Mouse (Mus musculus) ES-Bruce4 (cell line): Measurements from ENCODE around the gene Cars2. TPM values are rescaled to one million over a fixed set of nuclear protein-coding genes. Genes with fewer than 3 reads are reported as not detected.
"Not testable (repeated sequence)": the region's sequence is repeated elsewhere in the genome, so short reads cannot be mapped to it uniquely, and the experiment has no call there.

ENCODE experiments used
- H3K27ac ChIP-seq: 2 replicates; pipeline ENCODE4 v1.5.1; 2012; ENCODE audit warnings: low read length, inconsistent platforms; ENCODE audit not compliant: insufficient read depth
- H3K27me3 ChIP-seq: 2 replicates; pipeline ENCODE4 v1.6.1; 2012; ENCODE audit warnings: mild to moderate bottlenecking, low read length, inconsistent platforms; ENCODE audit not compliant: control insufficient read depth, poor library complexity, insufficient read depth, severe bottlenecking
- H3K36me3 ChIP-seq: 2 replicates; pipeline ENCODE4 v1.6.1; 2012; ENCODE audit warnings: inconsistent platforms, mild to moderate bottlenecking, low read length, moderate library complexity; ENCODE audit not compliant: control insufficient read depth, poor library complexity, insufficient read depth, severe bottlenecking
- H3K4me1 ChIP-seq: one replicate; pipeline ENCODE4 v1.8.1; 2011; ENCODE audit warnings: low read length; ENCODE audit not compliant: control insufficient read depth, insufficient read depth
- H3K4me3 ChIP-seq: 2 replicates; pipeline ENCODE4 v1.5.1; 2011; ENCODE audit warnings: low read depth, mild to moderate bottlenecking, low read length
- H3K9ac ChIP-seq: 2 replicates; pipeline ENCODE4 v1.6.1; 2012; ENCODE audit warnings: low read depth, mild to moderate bottlenecking, inconsistent platforms; ENCODE audit not compliant: poor library complexity, severe bottlenecking
- H3K9me3 ChIP-seq: replicated peaks from 2 replicates; pipeline ENCODE4 v1.6.1; 2012; ENCODE audit warnings: mild to moderate bottlenecking, low read length, inconsistent platforms; ENCODE audit not compliant: control insufficient read depth, poor library complexity, insufficient read depth, severe bottlenecking
- CTCF ChIP-seq: IDR thresholded peaks from one replicate; pipeline ENCODE4 v1.8.1; 2011; ENCODE audit warnings: low read depth, low read length
- EP300 ChIP-seq: IDR thresholded peaks from 2 replicates; pipeline ENCODE4 v1.6.1; 2011; ENCODE audit warnings: low read depth, low read length; ENCODE audit not compliant: insufficient read depth
- POLR2A ChIP-seq: IDR thresholded peaks from one replicate; pipeline ENCODE4 v1.8.1; 2011; ENCODE audit warnings: low read length; ENCODE audit not compliant: insufficient read depth
- polyA plus RNA-seq: library from polyadenylated mRNA; stranded (reverse); fragments of >200 nt; gene quantifications from 2 replicates; pipeline ENCODE4 v1.2.4, GENCODE M21; 2011; ENCODE audit warnings: low read depth; ENCODE audit not compliant: missing spikeins, insufficient read depth, insufficient read length

The Cars2 gene
- polyA plus RNA-seq, 1 experiment: 19.9 TPM

DNA sequence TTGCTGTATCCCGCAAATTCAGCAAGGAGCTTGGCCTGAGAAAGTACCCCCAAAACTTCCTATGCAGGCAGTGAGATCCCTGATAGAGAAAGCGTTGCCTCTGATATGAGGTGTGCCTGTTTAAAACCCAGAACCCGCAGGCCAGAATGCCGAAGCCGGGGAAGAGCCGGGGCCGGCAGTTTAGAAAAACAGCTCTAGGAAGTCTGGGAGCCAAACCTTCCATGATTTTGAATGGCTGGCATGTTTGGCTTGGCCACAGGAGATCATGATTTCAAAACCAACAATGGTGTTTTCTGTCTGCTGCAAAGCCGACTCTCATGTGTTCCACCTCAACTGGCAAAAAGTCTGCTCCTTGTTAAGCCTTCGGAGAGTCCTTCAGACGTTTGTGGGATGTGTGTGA lies 1.8 kb upstream of the Cars2 start:
- 0 out of 2 replicates have a peak overlapping the region, but pooled peaks have one; percentile 13 for H3K9ac ChIP-seq
- no peak overlapping the region for H3K27ac ChIP-seq
- H3K36me3 ChIP-seq: no peaks in the 10 kb centered on the region
- TF ChIP-seq POLR2A (no peak), EP300 (no peak), CTCF (no peak)
- no peaks in the 10 kb centered on the region for H3K9me3 ChIP-seq
- no peak overlapping the region for H3K4me3 ChIP-seq
- H3K27me3 ChIP-seq: no peaks in the 10 kb centered on the region
- no peaks in the 10 kb centered on the region for H3K4me1 ChIP-seq

GRCm38 (mm10) chr8:11551497-11551896 lies 914 bp upstream of the Cars2 start:
- peak overlapping the region; percentile 70; the same call in 1 of the 2 replicates for H3K9ac ChIP-seq
- not testable (repeated sequence) for H3K27ac ChIP-seq, H3K4me1 ChIP-seq, H3K36me3 ChIP-seq, H3K9me3 ChIP-seq, H3K27me3 ChIP-seq, H3K4me3 ChIP-seq

DNA sequence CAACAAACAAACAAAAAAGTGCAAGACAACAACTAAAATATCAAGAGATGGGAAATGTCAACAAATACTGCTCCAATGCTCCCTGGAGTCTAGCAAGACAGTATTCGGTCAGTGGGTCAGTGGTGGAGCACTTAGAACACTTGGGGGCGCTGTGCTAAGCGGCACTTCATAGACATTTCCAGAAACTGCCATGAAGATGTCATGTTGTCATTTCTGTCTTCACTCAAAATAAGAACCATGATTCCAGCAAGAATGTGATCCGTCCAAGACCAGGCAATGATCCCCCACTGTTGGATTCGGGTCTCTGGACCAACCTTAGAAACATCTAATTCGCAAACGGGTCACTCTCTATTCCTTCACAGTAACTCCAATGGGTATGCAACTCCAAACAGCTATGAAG lies 877 bp downstream of the Cars2 start:
- H3K4me3 ChIP-seq: peak overlapping the region; percentile 75
- H3K4me1 ChIP-seq: no peaks in the 10 kb centered on the region
- H3K9ac ChIP-seq: peak overlapping the region; percentile 70
- peaks cover 7% of the 10 kb centered on the region; the same call in 1 of the 2 replicates for H3K36me3 ChIP-seq
- H3K9me3 ChIP-seq: no peaks in the 10 kb centered on the region
- H3K27ac ChIP-seq: peak overlapping the region; percentile 29; the same call in 1 of the 2 replicates
- TF ChIP-seq POLR2A (no peak), CTCF (peak; percentile 76), EP300 (no peak)
- H3K27me3 ChIP-seq: no peaks in the 10 kb centered on the region

- H3K36me3 ChIP-seq: peaks cover 11% of the 10 kb centered on the region
- no peak overlapping the region for H3K4me3 ChIP-seq
- no peak overlapping the region for H3K9ac ChIP-seq
Observed at GRCm38 (mm10) chr8:11547063-11547462, 3.5 kb downstream of the Cars2 start.

GRCm38 (mm10) chr8:11544386-11544785 lies 6.2 kb downstream of the Cars2 start:
- Histone ChIP-seq H3K9me3 (no peaks in the 10 kb centered on the region), H3K4me3 (no peak overlapping the region), H3K4me1 (no peaks in the 10 kb centered on the region), H3K36me3 (peaks cover 17% of the 10 kb centered on the region), H3K27ac (no peak overlapping the region), H3K9ac (no peak overlapping the region), H3K27me3 (no peaks in the 10 kb centered on the region)
- TF ChIP-seq EP300 (no peak), CTCF (peak; percentile 86)

More at GRCm38 (mm10) chr8:11547063-11547462, 3.5 kb downstream of the Cars2 start:
- TF ChIP-seq EP300 (no peak), CTCF (peak; percentile 73)
- H3K27ac ChIP-seq: no peak overlapping the region
- H3K4me1 ChIP-seq: no peaks in the 10 kb centered on the region
- H3K9me3 ChIP-seq: no peaks in the 10 kb centered on the region
- H3K27me3 ChIP-seq: no peaks in the 10 kb centered on the region

DNA sequence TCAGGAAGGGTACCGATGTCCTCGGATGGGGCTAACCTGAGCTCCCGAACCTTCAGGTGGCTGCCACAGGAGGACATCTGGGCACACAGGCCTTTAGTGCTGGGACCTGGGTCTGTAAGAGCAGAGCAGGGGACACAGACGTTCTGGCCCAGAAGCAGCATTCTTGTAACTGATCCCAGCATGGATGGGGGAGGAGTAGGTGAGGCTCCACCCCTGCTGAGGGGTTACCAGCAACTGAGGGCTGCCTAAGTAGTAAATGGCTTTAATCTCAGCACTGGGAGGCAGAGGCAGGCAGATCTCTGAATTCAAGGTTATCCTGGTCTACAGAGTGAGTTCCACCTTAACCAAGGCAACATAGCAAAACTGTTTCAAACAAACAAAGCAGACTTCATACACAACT lies 7.7 kb downstream of the Cars2 start:
- Histone ChIP-seq H3K9ac (no peak overlapping the region), H3K27ac (no peak overlapping the region), H3K36me3 (peaks cover 17% of the 10 kb centered on the region), H3K9me3 (no peaks in the 10 kb centered on the region), H3K4me1 (no peaks in the 10 kb centered on the region), H3K27me3 (no peaks in the 10 kb centered on the region), H3K4me3 (no peak overlapping the region)
- TF ChIP-seq EP300 (no peak), CTCF (no peak), POLR2A (no peak)
